Mouse (Mus musculus) kidney, postnatal 0 days (tissue): Measurements from ENCODE around the gene Utp18. TPM values are rescaled to one million over a fixed set of nuclear protein-coding genes. Genes with fewer than 3 reads are reported as not detected.
A peak's percentile ranks its signal among the peaks of the same experiment; 100 is the strongest.

Experiments used
- ATAC-seq: fragments of 200-750 bp; cut with Nextera tagmentation; replicated peaks from 2 replicates; pipeline ENCODE4 v1.8.0; 2017; ENCODE audit warnings: low read depth, moderate number of reproducible peaks, moderate TSS enrichment, moderate library complexity; ENCODE audit not compliant: low FRiP score
- DNase-seq: peaks from one replicate; pipeline ENCODE4 v3.0.0-alpha.2; 2016; ENCODE audit warnings: low spot score
- H3K27ac ChIP-seq: fragments of 300-500 bp; sonication (generic); 2 replicates; pipeline ENCODE4 v1.5.1; 2014; ENCODE audit warnings: mild to moderate bottlenecking
- H3K27me3 ChIP-seq: fragments of 300-500 bp; sonication (generic); 2 replicates; pipeline ENCODE4 v1.6.1; 2014; ENCODE audit warnings: low read length, mixed read lengths; ENCODE audit not compliant: insufficient read depth
- H3K36me3 ChIP-seq: fragments of 300-500 bp; sonication (generic); 2 replicates; pipeline ENCODE4 v1.6.1; 2014; ENCODE audit warnings: low read length, mixed read lengths; ENCODE audit not compliant: insufficient read depth
- H3K4me1 ChIP-seq: fragments of 300-500 bp; sonication (generic); replicated peaks from 2 replicates; pipeline ENCODE4 v1.6.1; 2014; ENCODE audit warnings: antibody characterized with exemption, low read length, mixed read lengths; ENCODE audit not compliant: insufficient read depth
- H3K4me2 ChIP-seq: fragments of 300-500 bp; sonication (generic); 2 replicates; pipeline ENCODE4 v1.6.1; 2014; ENCODE audit warnings: mild to moderate bottlenecking, low read length, moderate library complexity, mixed read lengths
- H3K4me3 ChIP-seq: fragments of 300-500 bp; sonication (generic); replicated peaks from 2 replicates; pipeline ENCODE4 v1.5.1; 2014; ENCODE audit warnings: low read depth, low read length
- H3K9ac ChIP-seq: fragments of 300-500 bp; sonication (generic); 2 replicates; pipeline ENCODE4 v1.6.1; 2014; ENCODE audit warnings: low read depth, low read length
- H3K9me3 ChIP-seq: fragments of 300-500 bp; sonication (generic); replicated peaks from 2 replicates; pipeline ENCODE4 v1.6.1; 2016; ENCODE audit warnings: low read length, inconsistent platforms, mixed read lengths
- CTCF ChIP-seq: IDR thresholded peaks from 2 replicates; pipeline ENCODE4 v1.5.1; 2016; ENCODE audit warnings: antibody characterized with exemption, low read depth, mild to moderate bottlenecking, moderate library complexity
- WGBS: fragments of 180-500 bp; shearing (Covaris S2); extraction: QIAGEN DNeasy Blood & Tissue Kit; methylation state at CpG from one replicate; pipeline ENCODE4 v1.1.7; 2014; 5-methylcytosine and 5-hydroxymethylcytosine counted together
- polyA plus RNA-seq: library from polyadenylated mRNA; unstranded; fragments of >200 nt; fragmentation: Nextera tagmentation; extraction: Ambion mirVana; gene quantifications from 2 replicates; pipeline ENCODE4 v1.2.1, GENCODE M21; 2015

The Utp18 gene
- polyA plus RNA-seq, 1 experiment from 2014 or later: 25.9 TPM

- TF ChIP-seq CTCF: no peak
- no peaks in the 10 kb centered on the region for H3K27me3 ChIP-seq
- no peak overlapping the region for H3K4me3 ChIP-seq
- H3K9ac ChIP-seq: no peak overlapping the region
- DNase-seq (no peak), ATAC-seq (no peak)
- 21% methylated on average over 2 of the region's 2 CpGs for WGBS
- no peaks in the 10 kb centered on the region for H3K36me3 ChIP-seq
- H3K9me3 ChIP-seq: no peaks in the 10 kb centered on the region
- no peak overlapping the region for H3K27ac ChIP-seq
- H3K4me1 ChIP-seq: no peaks in the 10 kb centered on the region
- no peak overlapping the region for H3K4me2 ChIP-seq
Measured at GRCm38 (mm10) chr11:93847342-93847741, 38.2 kb downstream of the Utp18 start.

GRCm38 (mm10) chr11:93835800-93836199 is 49.8 kb downstream of the Utp18 start:
- DNase-seq: no peak
- H3K4me3 ChIP-seq: no peak overlapping the region
- H3K9me3 ChIP-seq: no peaks in the 10 kb centered on the region
- H3K4me2 ChIP-seq: no peak overlapping the region
- no peak overlapping the region for H3K27ac ChIP-seq
- no peak overlapping the region for H3K9ac ChIP-seq
- no peak for TF ChIP-seq CTCF
- H3K36me3 ChIP-seq: no peaks in the 10 kb centered on the region
- no peak for ATAC-seq
- H3K4me1 ChIP-seq: no peaks in the 10 kb centered on the region
- WGBS: 42% methylated on average over 2 of the region's 2 CpGs
- H3K27me3 ChIP-seq: no peaks in the 10 kb centered on the region

DNA sequence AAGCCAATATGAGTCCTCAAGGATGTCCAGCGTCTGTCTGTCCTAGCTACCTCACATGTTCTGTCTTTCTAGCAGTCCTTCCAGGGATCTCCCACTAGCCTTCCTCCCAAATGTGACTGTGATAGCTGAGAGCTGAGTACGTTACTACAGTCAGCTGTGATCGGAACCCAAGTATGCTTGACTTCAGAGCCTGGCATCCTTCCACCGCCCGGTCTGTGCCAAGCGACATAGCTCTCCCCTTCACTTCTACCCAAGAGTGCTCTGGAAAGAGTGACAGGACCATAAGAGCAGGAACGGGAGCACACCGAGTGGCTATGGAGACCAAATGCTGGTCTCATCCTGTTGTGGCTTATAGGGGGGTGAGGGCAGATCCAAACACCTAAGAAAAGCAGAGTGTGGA is 55.6 kb downstream of the Utp18 start:
- Histone ChIP-seq H3K4me1 (no peaks in the 10 kb centered on the region), H3K27me3 (no peaks in the 10 kb centered on the region), H3K9me3 (no peaks in the 10 kb centered on the region), H3K9ac (no peak overlapping the region), H3K27ac (no peak overlapping the region), H3K4me3 (no peak overlapping the region), H3K4me2 (no peak overlapping the region), H3K36me3 (no peaks in the 10 kb centered on the region)
- no peak for DNase-seq
- TF ChIP-seq CTCF: no peak
- WGBS: 89% methylated on average over 8 of the region's 8 CpGs
- ATAC-seq: no peak

GRCm38 (mm10) chr11:93829327-93829679 is 56.3 kb downstream of the Utp18 start:
- no peak overlapping the region for H3K9ac ChIP-seq
- no peaks in the 10 kb centered on the region for H3K27me3 ChIP-seq
- 70% methylated on average over 6 of the region's 6 CpGs for WGBS
- no peaks in the 10 kb centered on the region for H3K4me1 ChIP-seq
- no peak overlapping the region for H3K4me3 ChIP-seq
- ATAC-seq: no peak
- H3K9me3 ChIP-seq: no peaks in the 10 kb centered on the region
- no peaks in the 10 kb centered on the region for H3K36me3 ChIP-seq
- TF ChIP-seq CTCF: no peak
- no peak for DNase-seq
- H3K4me2 ChIP-seq: no peak overlapping the region
- H3K27ac ChIP-seq: no peak overlapping the region

DNA sequence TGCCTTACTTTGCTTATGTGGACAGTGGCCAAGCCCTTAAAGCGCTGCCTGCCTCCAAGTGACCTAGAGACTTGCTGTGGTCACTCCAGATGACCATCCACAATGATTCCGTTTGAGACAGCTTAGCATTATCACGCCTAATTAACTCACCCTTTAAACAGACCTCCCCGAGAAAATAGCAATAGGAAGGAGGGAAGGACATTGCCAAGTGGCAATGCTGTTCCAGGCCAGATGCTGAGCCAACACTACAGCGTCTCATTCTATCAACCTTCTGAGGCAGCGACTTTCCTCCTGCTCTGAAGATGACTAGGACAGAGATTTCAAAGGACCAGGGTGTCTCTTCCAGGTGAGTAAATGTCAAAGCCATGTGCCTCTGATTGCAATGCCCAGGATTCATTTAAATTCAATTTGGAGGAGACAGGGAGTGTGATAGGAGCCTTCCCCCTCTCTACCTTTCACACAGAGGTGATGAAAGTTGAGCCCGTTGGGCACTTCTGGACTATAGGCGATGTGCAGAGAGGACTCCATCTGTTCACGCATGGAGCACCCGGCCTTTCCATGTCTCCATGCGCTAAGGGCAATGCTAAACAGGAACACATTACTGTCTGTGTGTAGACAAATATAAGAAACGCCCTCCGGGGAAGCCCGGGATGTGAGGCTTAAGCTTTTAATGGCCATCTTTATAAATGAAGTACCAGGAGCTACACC is 56.8 kb downstream of the Utp18 start:
- no peak for TF ChIP-seq CTCF
- H3K27me3 ChIP-seq: no peaks in the 10 kb centered on the region
- no peak overlapping the region for H3K4me3 ChIP-seq
- no peaks in the 10 kb centered on the region for H3K4me1 ChIP-seq
- H3K27ac ChIP-seq: no peak overlapping the region
- no peaks in the 10 kb centered on the region for H3K36me3 ChIP-seq
- no peak overlapping the region for H3K9ac ChIP-seq
- 65% methylated on average over 14 of the region's 14 CpGs for WGBS
- DNase-seq (no peak), ATAC-seq (no peak)
- no peak overlapping the region for H3K4me2 ChIP-seq
- H3K9me3 ChIP-seq: no peaks in the 10 kb centered on the region

DNA sequence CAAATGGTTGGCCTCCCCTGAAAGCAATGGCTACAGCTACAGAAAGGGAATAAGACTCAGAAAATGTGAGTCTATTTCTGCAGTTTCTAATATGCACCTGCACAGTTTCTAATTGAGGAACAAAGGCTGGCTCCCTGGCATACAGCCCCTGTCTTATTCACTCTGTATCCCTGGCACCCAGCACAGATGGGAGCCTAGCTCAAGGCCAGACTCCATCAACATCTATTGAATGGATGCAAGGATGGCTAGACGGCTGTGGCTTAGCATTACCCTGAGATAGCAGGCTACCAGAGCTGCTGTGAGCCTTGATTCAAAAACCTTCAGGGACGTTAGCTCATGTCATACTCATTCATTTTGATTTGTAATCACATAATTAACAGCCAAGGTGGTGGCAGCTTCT is 63.3 kb downstream of the Utp18 start:
- 68% methylated on average over 2 of the region's 2 CpGs for WGBS
- Histone ChIP-seq H3K36me3 (no peaks in the 10 kb centered on the region), H3K4me2 (no peak overlapping the region), H3K4me3 (no peak overlapping the region), H3K9me3 (no peaks in the 10 kb centered on the region), H3K4me1 (peaks cover 7% of the 10 kb centered on the region; the same call in 1 of the 2 replicates), H3K27me3 (no peaks in the 10 kb centered on the region), H3K27ac (no peak overlapping the region), H3K9ac (no peak overlapping the region)
- no peak for ATAC-seq
- DNase-seq: no peak
- no peak for TF ChIP-seq CTCF

DNA sequence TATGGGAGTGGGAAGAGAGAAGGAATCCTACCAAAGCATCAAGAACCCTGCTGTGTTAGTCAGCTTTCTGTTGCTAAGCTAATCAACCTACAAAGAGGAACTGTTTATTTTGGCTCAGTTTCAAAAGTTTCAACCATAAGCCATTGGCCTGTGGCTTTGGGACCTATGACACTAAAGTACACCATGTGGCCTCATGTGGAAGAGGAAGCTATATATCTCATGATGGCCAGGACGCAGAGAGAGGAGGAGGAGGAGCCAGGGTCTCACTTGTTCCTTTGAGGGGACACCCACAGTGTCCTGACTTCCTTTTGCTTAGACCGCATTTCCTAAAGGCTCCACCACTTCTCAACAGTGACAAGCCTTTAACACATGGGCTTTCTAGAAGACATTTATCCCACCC is 64.0 kb downstream of the Utp18 start:
- 31% methylated on average over 2 of the region's 2 CpGs for whole genome bisulfite sequencing
- TF ChIP-seq CTCF: no peak
- peak; percentile 85 for DNase-seq

More for the DNA sequence above, 64.0 kb downstream of the Utp18 start:
- H3K4me3 ChIP-seq: no peak overlapping the region
- no peak overlapping the region for H3K27ac ChIP-seq
- no peaks in the 10 kb centered on the region for H3K27me3 ChIP-seq
- no peak overlapping the region for H3K4me2 ChIP-seq
- H3K36me3 ChIP-seq: no peaks in the 10 kb centered on the region
- peaks cover 7% of the 10 kb centered on the region; the same call in 1 of the 2 replicates for H3K4me1 ChIP-seq
- H3K9me3 ChIP-seq: no peaks in the 10 kb centered on the region
- peak; percentile 81 for ATAC-seq
- H3K9ac ChIP-seq: no peak overlapping the region
